Mouse (Mus musculus) MEL (cell line): ENCODE measurements around the gene Ccdc102a.

Experiments used
- CHD2 ChIP-seq: IDR thresholded peaks from 2 replicates; pipeline ENCODE4 v1.6.1; 2011; ENCODE audit warnings: low read length, improper control_type of control experiment
- CTCF ChIP-seq, 3 experiments: IDR thresholded peaks in 2 of 3; conservative IDR thresholded peaks in 1 of 3; 2 replicates each; pipeline ENCODE4 v1.5.1; 2011 to 2012; ENCODE audit warnings: low read length in 3 of 3, low read depth in 2 of 3, mild to moderate bottlenecking in 2 of 3, improper control_type of control experiment in 1 of 3, inconsistent platforms in 1 of 3, mixed read lengths in 1 of 3, moderate library complexity in 1 of 3; ENCODE audit not compliant: control insufficient read depth in 1 of 3, insufficient read depth in 1 of 3, poor library complexity in 1 of 3, severe bottlenecking in 1 of 3
- GABPA ChIP-seq: IDR thresholded peaks from 2 replicates; pipeline ENCODE4 v1.6.1; 2012; ENCODE audit warnings: low read depth, mild to moderate bottlenecking, inconsistent platforms, low read length, improper control_type of control experiment, moderate library complexity
- GATA1 ChIP-seq: IDR thresholded peaks from 2 replicates; pipeline ENCODE4 v1.6.1; 2011; ENCODE audit warnings: low read depth, low read length, improper control_type of control experiment
- HCFC1 ChIP-seq: IDR thresholded peaks from 2 replicates; pipeline ENCODE4 v1.6.1; 2012; ENCODE audit warnings: low read depth, mild to moderate bottlenecking, inconsistent platforms, low read length, improper control_type of control experiment, moderate library complexity
- KAT2A ChIP-seq: conservative IDR thresholded peaks from 2 replicates; pipeline ENCODE4 v1.6.1; 2012; ENCODE audit warnings: low read depth, low read length, improper control_type of control experiment, inconsistent platforms
- POLR2A ChIP-seq, 2 experiments: IDR thresholded peaks; 2 replicates each; pipeline ENCODE4 v1.6.1; 2011 to 2012; ENCODE audit warnings: low read length in 2 of 2, mild to moderate bottlenecking in 2 of 2, control low read depth in 1 of 2, improper control_type of control experiment in 1 of 2, low read depth in 1 of 2, moderate library complexity in 1 of 2; ENCODE audit not compliant: control insufficient read depth in 1 of 2, insufficient read depth in 1 of 2, poor library complexity in 1 of 2
- SIN3A ChIP-seq: IDR thresholded peaks from 2 replicates; pipeline ENCODE4 v1.6.1; 2012; ENCODE audit warnings: low read length, improper control_type of control experiment, inconsistent platforms
- TAL1 ChIP-seq: IDR thresholded peaks from 2 replicates; pipeline ENCODE4 v1.6.1; 2012; ENCODE audit warnings: mild to moderate bottlenecking, inconsistent platforms, low read length, moderate library complexity, mixed read lengths
- TCF12 ChIP-seq: IDR thresholded peaks from 2 replicates; pipeline ENCODE4 v1.6.1; 2014; ENCODE audit warnings: low read depth, mild to moderate bottlenecking, inconsistent platforms, low read length, improper control_type of control experiment, moderate library complexity
- USF2 ChIP-seq, 2 experiments: IDR thresholded peaks; 2 replicates each; pipeline ENCODE4 v1.6.1; 2011 to 2012; ENCODE audit warnings: improper control_type of control experiment in 2 of 2, low read length in 2 of 2, borderline replicate concordance in 1 of 2, inconsistent platforms in 1 of 2, low read depth in 1 of 2, mild to moderate bottlenecking in 1 of 2; ENCODE audit not compliant: insufficient read depth in 1 of 2
- ZKSCAN1 ChIP-seq: IDR thresholded peaks from 2 replicates; pipeline ENCODE4 v1.6.1; 2012; ENCODE audit warnings: low read depth, mild to moderate bottlenecking, inconsistent platforms, low read length, improper control_type of control experiment, moderate library complexity
- ZMIZ1 ChIP-seq: IDR thresholded peaks from 2 replicates; pipeline ENCODE4 v1.6.1; 2012; ENCODE audit warnings: low read depth, mild to moderate bottlenecking, inconsistent platforms, low read length, improper control_type of control experiment, moderate library complexity
- ZNF384 ChIP-seq: IDR thresholded peaks from 2 replicates; pipeline ENCODE4 v1.6.1; 2012; ENCODE audit warnings: low read depth, mild to moderate bottlenecking, inconsistent platforms, low read length, improper control_type of control experiment

DNA sequence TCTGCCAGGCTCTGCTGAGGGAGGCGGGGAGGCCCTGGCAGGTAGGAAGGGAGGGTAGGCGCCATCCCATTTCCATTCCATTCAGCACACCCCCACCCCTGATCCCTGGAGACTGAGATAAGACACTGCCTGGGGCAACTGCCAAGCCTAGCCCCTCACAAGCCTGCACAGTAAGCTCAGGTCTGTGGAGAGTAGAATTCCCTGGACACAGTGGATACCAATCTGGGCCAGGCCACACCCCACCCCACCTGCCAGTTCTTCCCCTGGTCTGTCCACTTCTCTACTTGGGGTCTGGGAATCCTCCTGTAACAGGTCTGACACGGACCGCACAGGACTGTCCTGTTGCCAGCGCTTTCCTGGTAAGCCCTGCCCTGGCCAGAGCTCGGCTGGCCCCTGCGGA, 48.8 kb downstream of the Ccdc102a start:
- no peak for TF ChIP-seq ZKSCAN1
- no peak for TF ChIP-seq CTCF (IDR thresholded peaks at IDR 0.05 in 2 of 3, conservative IDR thresholded peaks at IDR 0.05 in 1 of 3; ENCODE audit: control insufficient read depth in 1 of 3, insufficient read depth in 1 of 3, low read depth in 2 of 3, low read length in 3 of 3, poor library complexity in 1 of 3, severe bottlenecking in 1 of 3)
- no peak for TF ChIP-seq POLR2A (IDR thresholded peaks at IDR 0.05; ENCODE audit: control insufficient read depth in 1 of 2, insufficient read depth in 1 of 2, low read depth in 1 of 2, low read length in 2 of 2, poor library complexity in 1 of 2)
- no peak for TF ChIP-seq TCF12
- no peak for TF ChIP-seq GATA1
- TF ChIP-seq USF2 (IDR thresholded peaks at IDR 0.05; ENCODE audit: borderline replicate concordance in 1 of 2, insufficient read depth in 1 of 2, low read depth in 1 of 2, low read length in 2 of 2): no peak
- no peak for TF ChIP-seq ZNF384
- no peak for TF ChIP-seq GABPA
- TF ChIP-seq ZMIZ1: no peak
- no peak for TF ChIP-seq TAL1
- TF ChIP-seq CHD2: no peak
- no peak for TF ChIP-seq SIN3A
- TF ChIP-seq KAT2A: no peak
- no peak for TF ChIP-seq HCFC1
